Mouse (Mus musculus): Measurements from ENCODE around the gene Mpg.

DNA sequence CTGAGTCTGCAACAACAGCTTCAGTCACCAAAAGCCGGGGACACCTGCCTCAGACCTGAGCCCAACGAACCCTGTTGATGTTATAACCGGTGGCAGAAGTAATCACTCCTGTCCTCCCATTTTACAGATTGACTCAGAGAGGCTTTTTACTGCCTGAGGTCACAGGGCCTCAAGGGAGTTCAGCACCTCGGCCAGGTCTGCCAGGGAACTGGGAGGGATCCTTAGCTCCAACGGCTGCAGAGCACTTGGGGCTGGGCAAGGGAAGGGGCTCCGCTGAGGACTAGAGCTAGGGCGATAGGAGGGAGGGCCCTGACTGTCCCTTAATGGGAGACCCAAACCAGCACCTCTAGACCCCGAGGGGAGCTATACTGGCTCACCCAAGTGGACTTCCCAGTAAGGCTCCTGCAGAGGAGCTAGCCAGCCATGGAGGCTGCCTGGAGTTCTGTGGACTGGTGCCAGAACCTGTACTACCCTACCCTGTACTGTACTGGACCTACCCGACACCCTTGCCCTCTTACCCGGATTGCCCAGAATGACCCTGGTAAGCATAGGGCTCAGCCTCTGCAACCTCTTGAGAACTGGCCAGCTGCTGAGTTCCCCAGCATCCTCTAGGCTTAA, 5.6 kb upstream of the Mpg start:
- TF ChIP-seq GATA1 (IDR thresholded peaks at IDR 0.05; ENCODE audit: borderline replicate concordance, low read length): no peak
- no peak for TF ChIP-seq FLI1 (IDR thresholded peaks at IDR 0.05; ENCODE audit: low read length)

Data from megakaryocyte, embryonic 14.5 days (primary cell).